Mouse (Mus musculus) E14TG2a.4 (cell line): Measurements from ENCODE around the gene Tpcn1.

Source experiments
- CTCF ChIP-seq: conservative IDR thresholded peaks from 2 replicates; pipeline ENCODE4 v1.5.1; 2014; ENCODE audit warnings: low read length
- NANOG ChIP-seq: IDR thresholded peaks from 2 replicates; pipeline ENCODE4 v1.6.1; 2014; ENCODE audit warnings: borderline replicate concordance, low read length, mixed read lengths

DNA sequence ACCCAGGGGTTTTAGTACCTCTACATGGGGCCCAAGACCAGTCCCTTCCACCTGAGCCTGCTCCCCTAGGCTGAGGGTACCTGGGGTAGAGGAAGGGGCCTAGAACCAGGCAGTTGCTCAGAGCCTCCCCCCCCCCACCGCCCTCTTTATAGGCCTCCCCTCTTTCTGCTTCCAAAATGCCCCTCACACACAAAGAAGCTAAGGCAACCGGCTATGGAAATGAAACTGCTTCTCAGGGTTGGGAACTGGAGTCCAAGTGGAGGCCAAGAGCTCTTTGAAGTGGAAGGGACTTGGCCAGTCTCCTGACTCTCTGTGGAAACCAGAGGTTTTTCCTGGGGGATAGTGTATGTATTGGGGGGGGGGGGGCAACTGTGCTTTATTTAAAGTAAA lies 53.8 kb downstream of the Tpcn1 start:
- no peak for TF ChIP-seq CTCF
- no peak for TF ChIP-seq NANOG
